ENCODE assay signal across 10 mouse cellular contexts in genomic region chr2:166671019-166671418, GRCm38 (mm10). TPM values are rescaled to one million over a fixed set of nuclear protein-coding genes. Genes with fewer than 3 reads are reported as not detected.
DNase-seq lines count a peak whose midpoint lies in the region; ATAC-seq and TF ChIP-seq lines count a peak whose summit lies in the region.
"Had no signal": no experiment of that assay in that cellular context is flagged by ENCODE, and none has a peak within 500 bp of the region (broad histone marks: within the 10 kb centered on the region; RNA-seq: fewer than 3 reads in every experiment).

No protein-coding gene starts in this region.

- no peak overlapping the region for H3K4me3 ChIP-seq in heart, embryonic 11.5 days (ENCODE audit: low read depth, low read length)
- no peak overlapping the region for H3K4me3 ChIP-seq in forebrain, postnatal 0 days (ENCODE audit: low read depth, low read length)
- no peak overlapping the region for H3K4me3 ChIP-seq in midbrain, embryonic 14.5 days (replicated peaks; ENCODE audit: low read depth, low read length)
- H3K4me3 ChIP-seq in kidney, embryonic 14.5 days (ENCODE audit: low read length), result no peak overlapping the region
- H3K4me3 ChIP-seq: liver, embryonic 15.5 days; myocyte had no signal

- no peak for TF ChIP-seq POLR2A in brain, embryonic 14.5 days (IDR thresholded peaks at IDR 0.05; ENCODE audit: borderline replicate concordance, extremely low read depth, insufficient read depth, insufficient read length, poor library complexity, severe bottlenecking)

- no peaks in the 10 kb centered on the region for H3K27me3 ChIP-seq in heart, embryonic 11.5 days (ENCODE audit: control insufficient read depth, insufficient read depth, low read length)
- no peaks in the 10 kb centered on the region for H3K27me3 ChIP-seq in forebrain, postnatal 0 days (ENCODE audit: insufficient read depth, low read length)
- no peaks in the 10 kb centered on the region for H3K27me3 ChIP-seq in midbrain, embryonic 14.5 days (ENCODE audit: control insufficient read depth, insufficient read depth, low read length)
- H3K27me3 ChIP-seq in kidney, embryonic 14.5 days (ENCODE audit: control insufficient read depth, insufficient read depth, low read length), result no peaks in the 10 kb centered on the region
- H3K27me3 ChIP-seq: liver, embryonic 15.5 days had no signal

- ATAC-seq in heart, embryonic 11.5 days (replicated peaks; ENCODE audit: insufficient number of reproducible peaks, low FRiP score, low TSS enrichment), result no peak
- peak; percentile 66 for ATAC-seq in forebrain, postnatal 0 days
- peak; percentile 73 for ATAC-seq in midbrain, embryonic 14.5 days (ENCODE audit: low FRiP score, low TSS enrichment)
- no peak for ATAC-seq in kidney, embryonic 14.5 days (ENCODE audit: low FRiP score, low TSS enrichment)
- ATAC-seq in granulocyte monocyte progenitor cell, adult 5-6 weeks (replicated peaks; ENCODE audit: poor library complexity, severe bottlenecking), result no peak

- WGBS in heart, embryonic 11.5 days (ENCODE audit: insufficient replicate concordance), result 27% methylated on average over 8 of the region's 8 CpGs
- 6% methylated on average over 8 of the region's 8 CpGs for WGBS in forebrain, postnatal 0 days
- 1% methylated on average over 8 of the region's 8 CpGs for whole genome bisulfite sequencing in midbrain, embryonic 14.5 days
- 18% methylated on average over 8 of the region's 8 CpGs for WGBS in kidney, embryonic 14.5 days

- H3K9ac ChIP-seq in heart, embryonic 11.5 days (ENCODE audit: low read depth, low read length), result no peak overlapping the region
- H3K9ac ChIP-seq in forebrain, postnatal 0 days, result no peak overlapping the region
- H3K9ac ChIP-seq in midbrain, embryonic 14.5 days (replicated peaks; ENCODE audit: low read length), result no peak overlapping the region
- no peak overlapping the region for H3K9ac ChIP-seq in kidney, embryonic 14.5 days (ENCODE audit: low read depth, low read length)
- H3K9ac ChIP-seq: liver, embryonic 15.5 days had no signal

- intact Hi-C loops in heart, postnatal 14 days (cut with DNase I), result no loop called here

- 0 out of 2 replicates have a peak overlapping the region, but pooled peaks have one; percentile 16 for H3K27ac ChIP-seq in heart, embryonic 11.5 days (ENCODE audit: low read depth, low read length)
- H3K27ac ChIP-seq in forebrain, postnatal 0 days (ENCODE audit: low read depth, low read length), result no peak overlapping the region
- H3K27ac ChIP-seq in midbrain, embryonic 14.5 days (replicated peaks; ENCODE audit: low read depth, low read length), result peak overlapping the region; percentile 52
- no peak overlapping the region for H3K27ac ChIP-seq in kidney, embryonic 14.5 days (ENCODE audit: low read depth, low read length)
- H3K27ac ChIP-seq: liver, embryonic 15.5 days had no signal

- DNase-seq in heart, postnatal 14 days, result no peak
- peak; percentile 91 for DNase-seq in brain, embryonic 14.5 days (ENCODE audit: low read depth)
- DNase-seq in forebrain, postnatal 0 days, result no peak
- peak; percentile 81 for DNase-seq in midbrain, embryonic 14.5 days
- no peak for DNase-seq in layer of hippocampus, adult 18-20 months (ENCODE audit: low spot score in 2 of 2)

- no peak overlapping the region for H3K4me2 ChIP-seq in heart, embryonic 11.5 days
- no peak overlapping the region for H3K4me2 ChIP-seq in forebrain, postnatal 0 days (ENCODE audit: low read depth)
- H3K4me2 ChIP-seq in midbrain, embryonic 14.5 days (ENCODE audit: low read length), result no peak overlapping the region
- no peak overlapping the region for H3K4me2 ChIP-seq in kidney, embryonic 14.5 days (replicated peaks; ENCODE audit: low read depth, low read length)
- H3K4me2 ChIP-seq: liver, embryonic 15.5 days had no signal

- H3K9me3 ChIP-seq in heart, embryonic 11.5 days (replicated peaks; ENCODE audit: control insufficient read depth, low read length), result no peaks in the 10 kb centered on the region
- H3K9me3 ChIP-seq in forebrain, postnatal 0 days (ENCODE audit: low read length), result no peaks in the 10 kb centered on the region
- H3K9me3 ChIP-seq in midbrain, embryonic 14.5 days (ENCODE audit: control insufficient read depth, low read length), result no peaks in the 10 kb centered on the region
- H3K9me3 ChIP-seq in kidney, embryonic 14.5 days (ENCODE audit: control insufficient read depth, low read length), result no peaks in the 10 kb centered on the region
- H3K9me3 ChIP-seq: liver, embryonic 15.5 days had no signal

- no peaks in the 10 kb centered on the region for H3K36me3 ChIP-seq in heart, embryonic 11.5 days (ENCODE audit: control insufficient read depth, insufficient read depth, low read length)
- H3K36me3 ChIP-seq in forebrain, postnatal 0 days (ENCODE audit: insufficient read depth), result no peaks in the 10 kb centered on the region
- no peaks in the 10 kb centered on the region for H3K36me3 ChIP-seq in midbrain, embryonic 14.5 days (ENCODE audit: control insufficient read depth, insufficient read depth, low read length)
- no peaks in the 10 kb centered on the region for H3K36me3 ChIP-seq in kidney, embryonic 14.5 days (ENCODE audit: control insufficient read depth, insufficient read depth, low read length)
- H3K36me3 ChIP-seq: liver, embryonic 15.5 days had no signal

- peaks cover 42% of the 10 kb centered on the region for H3K4me1 ChIP-seq in heart, embryonic 11.5 days (ENCODE audit: control insufficient read depth, insufficient read depth, low read length)
- peaks cover 22% of the 10 kb centered on the region; the same call in 1 of the 2 replicates for H3K4me1 ChIP-seq in forebrain, postnatal 0 days (ENCODE audit: insufficient read depth)
- H3K4me1 ChIP-seq in midbrain, embryonic 14.5 days (ENCODE audit: control insufficient read depth, insufficient read depth, low read length), result peaks cover 36% of the 10 kb centered on the region
- peaks cover 20% of the 10 kb centered on the region for H3K4me1 ChIP-seq in kidney, embryonic 14.5 days (ENCODE audit: control insufficient read depth, insufficient read depth, low read length)

- no peak for TF ChIP-seq CTCF in brain, embryonic 14.5 days (IDR thresholded peaks at IDR 0.05; ENCODE audit: borderline replicate concordance, extremely low read depth, insufficient read depth, insufficient read length)
- no peak for TF ChIP-seq CTCF in forebrain, postnatal 0 days (IDR thresholded peaks at IDR 0.05; ENCODE audit: low read depth)

RNA-seq across cellular contexts. Expression of gene Prex1, which starts 42.6 kb away (rescaled TPM):
- 7.0 and 10.1 TPM in 2 replicates for polyA plus RNA-seq in heart, embryonic 11.5 days (2014; fragmentation: Nextera tagmentation; extraction: Ambion mirVana)
- total RNA-seq in heart, postnatal 14 days (2021), result 10 to 100 TPM; 10.7 to 11.9 TPM
- polyA plus RNA-seq in brain, embryonic 14.5 days (2012; rRNA removed), result 49.4 and 55.7 TPM in 2 replicates
- total RNA-seq in forebrain, postnatal 0 days (2014; rRNA removed), result 30.6 and 31.3 TPM in 2 replicates
- polyA plus RNA-seq in forebrain, postnatal 0 days (2015; fragmentation: Nextera tagmentation; extraction: Ambion mirVana), result 14.5 and 17.5 TPM in 2 replicates
- polyA plus RNA-seq in midbrain, embryonic 14.5 days (2014; fragmentation: Nextera tagmentation; extraction: Ambion mirVana), result 20.3 and 24.2 TPM in 2 replicates
- total RNA-seq in layer of hippocampus, adult 18-20 months (2021), result 10 to 100 TPM; 67.8 to 68.8 TPM
- polyA plus RNA-seq in kidney, embryonic 14.5 days (2014; fragmentation: Nextera tagmentation; extraction: Ambion mirVana), result 12.9 and 16.9 TPM in 2 replicates
- 29.4 and 39.0 TPM in 2 replicates for total RNA-seq in granulocyte monocyte progenitor cell, adult 5-6 weeks (2014; fragmentation: Nextera tagmentation)
- 13.4 and 15.6 TPM in 2 replicates for total RNA-seq in granulocyte monocyte progenitor cell, adult 5-6 weeks (2017)

Comparison
In these comparisons a context has a peak if more than half of its experiments do, and no peak if none do; other contexts are left out.
1. ATAC-seq: peak in forebrain, postnatal 0 days (single experiment) and midbrain, embryonic 14.5 days (single experiment); none in heart, embryonic 11.5 days (single experiment), kidney, embryonic 14.5 days (single experiment) and granulocyte monocyte progenitor cell, adult 5-6 weeks (single experiment).
2. H3K27ac ChIP-seq: peak in heart, embryonic 11.5 days (single experiment) and midbrain, embryonic 14.5 days (single experiment); none in forebrain, postnatal 0 days (single experiment) and kidney, embryonic 14.5 days (single experiment).
3. DNase-seq: peak in brain, embryonic 14.5 days (single experiment) and midbrain, embryonic 14.5 days (single experiment); none in heart, postnatal 14 days (0 of 2), forebrain, postnatal 0 days (single experiment) and layer of hippocampus, adult 18-20 months (0 of 2).